Comparison of ENCODE assay signal across 13 mouse cellular contexts in genomic region chr14:74797386-74798062, GRCm38 (mm10).
DNase-seq lines count a peak whose midpoint lies in the region; ATAC-seq and TF ChIP-seq lines count a peak whose summit lies in the region.
"Had no signal": no experiment of that assay in that cellular context is flagged by ENCODE, and none has a peak within 500 bp of the region (broad histone marks: within the 10 kb centered on the region; RNA-seq: fewer than 3 reads in every experiment).

No protein-coding gene starts in this region.

- H3K36me3 ChIP-seq in ES-Bruce4 (ENCODE audit: control insufficient read depth, insufficient read depth, low read length, poor library complexity, severe bottlenecking) = no peaks in the 10 kb centered on the region
- peaks cover 21% of the 10 kb centered on the region for H3K36me3 ChIP-seq in hindbrain, embryonic 13.5 days
- peaks cover 5% of the 10 kb centered on the region for H3K36me3 ChIP-seq in midbrain, embryonic 16.5 days (ENCODE audit: control insufficient read depth, insufficient read depth, low read length)

- WGBS in hindbrain, embryonic 13.5 days = 67% methylated on average over 10 of the region's 10 CpGs
- 71% methylated on average over 10 of the region's 10 CpGs for WGBS in midbrain, embryonic 16.5 days

- no peaks in the 10 kb centered on the region for H3K4me1 ChIP-seq in ES-Bruce4 (ENCODE audit: control insufficient read depth, insufficient read depth, low read length)
- peaks cover 24% of the 10 kb centered on the region for H3K4me1 ChIP-seq in hindbrain, embryonic 13.5 days (replicated peaks)
- peaks cover 17% of the 10 kb centered on the region for H3K4me1 ChIP-seq in midbrain, embryonic 16.5 days (ENCODE audit: control insufficient read depth, insufficient read depth, low read length)

- DNase-seq in adrenal gland, postnatal 14 days = peak; percentile 11
- DNase-seq in adrenal gland, adult 18-20 months (ENCODE audit: low spot score in 2 of 2) = no peak
- no peak for DNase-seq in right cerebral cortex, adult 18-20 months
- DNase-seq in adrenal gland, adult 8-10 months = no peak
- DNase-seq: adrenal gland, postnatal 10 days; cerebellum, adult 8-10 months; gastrocnemius, adult 2 months; kidney, adult 9 months had no signal

- TF ChIP-seq CTCF in ES-Bruce4 (IDR thresholded peaks at IDR 0.05; ENCODE audit: low read depth, low read length) = peak; percentile 21

- H3K27ac ChIP-seq in ES-Bruce4 (ENCODE audit: insufficient read depth, low read length) = no peak overlapping the region
- peak overlapping the region; percentile 88 for H3K27ac ChIP-seq in hindbrain, embryonic 13.5 days
- peak overlapping the region; percentile 80 for H3K27ac ChIP-seq in midbrain, embryonic 16.5 days (ENCODE audit: low read length)
- H3K27ac ChIP-seq: gastrocnemius, adult 2 months; heart, embryonic 15.5 days had no signal

- TF ChIP-seq POLR2A in ES-Bruce4 (IDR thresholded peaks at IDR 0.05; ENCODE audit: insufficient read depth, low read length) = no peak

- H3K9me3 ChIP-seq in ES-Bruce4 (replicated peaks; ENCODE audit: control insufficient read depth, insufficient read depth, low read length, poor library complexity, severe bottlenecking) = peaks cover 16% of the 10 kb centered on the region
- no peaks in the 10 kb centered on the region for H3K9me3 ChIP-seq in hindbrain, embryonic 13.5 days
- no peaks in the 10 kb centered on the region for H3K9me3 ChIP-seq in midbrain, embryonic 16.5 days (replicated peaks; ENCODE audit: control insufficient read depth, low read length, poor library complexity, severe bottlenecking)

- H3K9ac ChIP-seq in ES-Bruce4 (ENCODE audit: low read depth, poor library complexity, severe bottlenecking) = no peak overlapping the region
- H3K9ac ChIP-seq in hindbrain, embryonic 13.5 days = no peak overlapping the region; the same call in 1 of the 2 replicates
- no peak overlapping the region; the same call in 1 of the 2 replicates for H3K9ac ChIP-seq in midbrain, embryonic 16.5 days (ENCODE audit: low read depth, low read length)
- H3K9ac ChIP-seq: heart, embryonic 15.5 days had no signal

- H3K4me3 ChIP-seq in ES-Bruce4 (ENCODE audit: low read depth, low read length) = no peak overlapping the region
- no peak overlapping the region for H3K4me3 ChIP-seq in hindbrain, embryonic 13.5 days
- no peak overlapping the region for H3K4me3 ChIP-seq in midbrain, embryonic 16.5 days (ENCODE audit: low read depth, low read length)
- H3K4me3 ChIP-seq: gastrocnemius, adult 2 months; heart, embryonic 15.5 days had no signal

- peak overlapping the region; percentile 23 for H3K4me2 ChIP-seq in hindbrain, embryonic 13.5 days
- peak overlapping the region; percentile 4; the same call in 1 of the 2 replicates for H3K4me2 ChIP-seq in midbrain, embryonic 16.5 days (ENCODE audit: low read length)
- H3K4me2 ChIP-seq: heart, embryonic 15.5 days had no signal

- ATAC-seq in hindbrain, embryonic 13.5 days (ENCODE audit: low FRiP score) = peak; percentile 71
- ATAC-seq in midbrain, embryonic 16.5 days = peak; percentile 70
- no peak for ATAC-seq in megakaryocyte-erythroid progenitor cell, adult 5-6 weeks (replicated peaks; ENCODE audit: low FRiP score, low TSS enrichment, poor library complexity, severe bottlenecking)

- TF ChIP-seq EP300 in ES-Bruce4 (IDR thresholded peaks at IDR 0.05; ENCODE audit: insufficient read depth, low read depth, low read length) = no peak

- H3K27me3 ChIP-seq in ES-Bruce4 (ENCODE audit: control insufficient read depth, insufficient read depth, low read length, poor library complexity, severe bottlenecking) = no peaks in the 10 kb centered on the region
- H3K27me3 ChIP-seq in hindbrain, embryonic 13.5 days = no peaks in the 10 kb centered on the region
- no peaks in the 10 kb centered on the region for H3K27me3 ChIP-seq in midbrain, embryonic 16.5 days (ENCODE audit: control insufficient read depth, insufficient read depth, low read depth, low read length)
- H3K27me3 ChIP-seq: heart, embryonic 15.5 days had no signal
